Mouse (Mus musculus) heart, postnatal 25 days (tissue): Measurements from ENCODE around the gene Kat5. TPM values are rescaled to one million over a fixed set of nuclear protein-coding genes. Genes with fewer than 3 reads are reported as not detected.

Experiments
- DNase-seq: peaks from one replicate; pipeline ENCODE4 v3.0.0; 2022; ENCODE audit warnings: low spot score
- intact Hi-C: fragments of 180-260 bp; cut with DNase I; formaldehyde crosslinking; loops from one replicate; pipeline ENCODE4 v1.15.1; 2025
- total RNA-seq, 2 experiments: library from RNA; stranded (reverse); gene quantifications; 2 replicates each; pipeline ENCODE4 v1.2.3; 2021

Kat5 gene
- total RNA-seq, 2 experiments from 2014 or later: 24.8 to 26.5 TPM

DNA sequence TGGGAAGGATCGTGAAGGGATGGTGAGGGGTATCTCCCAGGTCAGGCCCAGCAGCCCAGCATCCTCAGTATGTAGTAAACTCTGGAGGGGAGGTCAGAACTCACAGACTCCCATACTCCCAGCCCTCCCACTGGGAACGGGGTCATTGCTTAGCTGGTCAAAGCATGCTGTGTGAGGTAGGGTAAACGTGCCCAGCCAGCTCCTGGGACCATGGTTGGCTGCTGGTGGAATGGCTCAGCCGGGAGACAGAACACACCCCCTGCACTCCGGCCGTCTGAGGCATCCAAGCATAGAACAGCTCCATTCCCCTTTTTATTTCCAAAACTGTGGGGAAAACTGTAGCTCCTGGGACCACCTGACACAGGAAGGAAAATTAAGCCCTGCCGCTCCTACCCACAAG, 51.9 kb downstream of the Kat5 start:
- intact Hi-C loops: no loop called here
- no peak for DNase-seq

DNA sequence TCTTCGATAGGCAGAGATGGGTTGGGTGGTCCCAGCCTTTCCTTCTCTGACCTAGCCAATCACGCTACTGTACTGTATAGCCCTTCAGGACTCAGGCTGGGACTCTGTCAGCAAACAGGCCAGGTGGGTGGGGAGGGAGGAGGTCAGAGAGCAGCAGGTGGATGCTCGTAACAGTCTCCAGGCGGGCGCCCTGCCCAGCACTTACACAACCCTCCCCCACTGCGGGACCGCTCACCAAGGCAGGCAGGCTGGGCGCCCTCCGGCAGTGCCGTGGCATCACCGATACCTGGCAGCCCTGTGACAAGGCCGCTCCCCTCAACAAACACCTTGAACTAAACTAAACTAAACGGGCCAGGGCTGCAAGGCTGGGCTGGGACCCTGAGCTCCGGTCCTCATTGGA, 55.8 kb downstream of the Kat5 start:
- no peak for DNase-seq
- intact Hi-C loops: no loop called here

DNA sequence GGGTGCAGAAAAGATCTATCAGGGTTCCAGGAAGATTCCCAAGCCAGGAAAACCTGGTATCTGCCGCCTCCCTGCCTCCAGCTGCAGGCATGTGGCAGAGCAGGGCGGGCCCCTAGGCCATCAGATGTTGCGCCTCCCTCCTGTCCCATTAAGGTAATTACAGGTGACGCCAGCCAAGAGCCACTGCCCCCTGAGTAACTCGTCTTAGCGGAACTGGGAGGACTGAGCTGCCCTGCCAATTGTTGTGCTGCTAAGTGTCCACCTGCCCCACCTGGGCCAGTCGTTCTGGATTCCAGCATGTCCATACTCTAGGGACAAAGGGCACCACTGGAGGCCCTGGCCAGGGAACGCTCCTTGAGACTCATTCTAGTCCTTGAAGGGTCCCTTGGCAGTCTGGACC, 56.2 kb downstream of the Kat5 start:
- no peak for DNase-seq
- intact Hi-C loops: no loop called here

Other genes starting within 250 kb of the Kat5 start
- gene Eif1ad, start 243.5 kb downstream of the Kat5 start, total RNA-seq: 10 to 100 TPM; 17.6 to 19.4 TPM
- 100 to 1,000 TPM; 122 to 132 TPM for gene Banf1, start 243.1 kb downstream of the Kat5 start, total RNA-seq
- 10 to 100 TPM; 45.3 to 58.7 TPM for gene Sart1, start 221.5 kb downstream of the Kat5 start, total RNA-seq
- under 1 TPM; 0.28 to 0.88 TPM for gene Tsga10ip, start 207.7 kb downstream of the Kat5 start, total RNA-seq
- gene Drap1, start 185.3 kb downstream of the Kat5 start, total RNA-seq: 100 to 1,000 TPM; 289 to 292 TPM
- 10 to 100 TPM; 34.9 to 36.2 TPM for gene AI837181, start 185.1 kb downstream of the Kat5 start, total RNA-seq
- gene Fosl1, start 162.7 kb downstream of the Kat5 start, total RNA-seq: not detected
- 10 to 100 TPM in 1 of 2 experiments, 1 to 10 TPM in 1; 7.8 to 11.9 TPM for gene Ccdc85b, start 152.3 kb downstream of the Kat5 start, total RNA-seq
- gene Fibp, start 149.6 kb downstream of the Kat5 start, total RNA-seq: 10 to 100 TPM; 45.5 to 51.0 TPM
- under 1 TPM in 1 of 2 experiments, not detected in 1; 0.45 TPM for gene Ctsw, start 141.7 kb downstream of the Kat5 start, total RNA-seq
- gene Efemp2, start 136.3 kb downstream of the Kat5 start, total RNA-seq: 10 to 100 TPM in 1 of 2 experiments, 1 to 10 TPM in 1; 9.9 to 10.3 TPM
- gene Mus81, start 121.8 kb downstream of the Kat5 start, total RNA-seq: 10 to 100 TPM; 21.0 to 21.5 TPM
- gene Cfl1, start 119.8 kb downstream of the Kat5 start, total RNA-seq: 100 to 1,000 TPM; 209 to 212 TPM
- gene 1700020D05Rik, start 106.5 kb downstream of the Kat5 start, total RNA-seq: 1 to 10 TPM in 1 of 2 experiments, under 1 TPM in 1; 0.78 to 1.0 TPM
- gene Snx32, start 99.7 kb downstream of the Kat5 start, total RNA-seq: 1 to 10 TPM; 6.2 to 8.1 TPM
- not detected for gene Ovol1, start 49.6 kb downstream of the Kat5 start, total RNA-seq
- 1 to 10 TPM; 3.0 to 3.2 TPM for gene Ap5b1, start 42.2 kb downstream of the Kat5 start, total RNA-seq
- 10 to 100 TPM; 43.7 to 49.7 TPM for gene Rnaseh2c, start 8.4 kb downstream of the Kat5 start, total RNA-seq
- 10 to 100 TPM; 22.7 to 29.9 TPM for gene Rela, start 27.2 kb upstream of the Kat5 start, total RNA-seq
- 10 to 100 TPM; 23.3 to 31.3 TPM for gene Sipa1, start 53.5 kb upstream of the Kat5 start, total RNA-seq
- 10 to 100 TPM; 24.0 to 30.4 TPM for gene Map3k11, start 78.5 kb upstream of the Kat5 start, total RNA-seq
- 10 to 100 TPM; 17.8 to 18.0 TPM for gene Pcnx3, start 78.7 kb upstream of the Kat5 start, total RNA-seq
- gene Kcnk7, start 94.1 kb upstream of the Kat5 start, total RNA-seq: not detected
- gene Ehbp1l1, start 116.1 kb upstream of the Kat5 start, total RNA-seq: 100 to 1,000 TPM; 140 to 149 TPM
- 10 to 100 TPM; 29.5 to 31.5 TPM for gene Fam89b, start 119.4 kb upstream of the Kat5 start, total RNA-seq
- 10 to 100 TPM; 36.6 to 37.2 TPM for gene Ltbp3, start 130.7 kb upstream of the Kat5 start, total RNA-seq
- 10 to 100 TPM; 63.5 to 64.1 TPM for gene Scyl1, start 161.2 kb upstream of the Kat5 start, total RNA-seq